Mouse (Mus musculus) neutrophil, adult 5-6 weeks (primary cell): ENCODE data around the gene Grik3. TPM values are rescaled to one million over a fixed set of nuclear protein-coding genes. Genes with fewer than 3 reads are reported as not detected.

Experiments
- ATAC-seq: fragments of 151-379, 151-347 bp; 2 replicates; pipeline ENCODE4 v1.8.0; 2017; ENCODE audit warnings: mild to moderate bottlenecking, moderate TSS enrichment; ENCODE audit not compliant: insufficient number of reproducible peaks, poor library complexity, low FRiP score, severe bottlenecking; ENCODE audit errors: extremely low read depth
- total RNA-seq: library from RNA; stranded (forward); fragments of 200-1000 nt; gene quantifications from 2 replicates; pipeline ENCODE4 v1.2.3, GENCODE M21; 2017

The Grik3 gene
- total RNA-seq, 1 experiment from 2014 or later, result not detected

- no peak for ATAC-seq
These were observed 45.5 kb downstream of the Grik3 start for GRCm38 (mm10) chr4:125535977-125536376.

GRCm38 (mm10) chr4:125538301-125538965 lies 47.9 kb downstream of the Grik3 start:
- no peak for ATAC-seq

- ATAC-seq, result no peak
These were observed 49.1 kb downstream of the Grik3 start for GRCm38 (mm10) chr4:125539617-125540016.

- ATAC-seq, result no peak
These were observed 52.7 kb downstream of the Grik3 start for GRCm38 (mm10) chr4:125543171-125543570.

- ATAC-seq, result no peak
These were observed 54.7 kb downstream of the Grik3 start for GRCm38 (mm10) chr4:125544947-125545767.

- no peak for ATAC-seq
These were observed 55.3 kb downstream of the Grik3 start for GRCm38 (mm10) chr4:125545768-125546220.

- ATAC-seq, result no peak
These were observed 57.7 kb downstream of the Grik3 start for GRCm38 (mm10) chr4:125548190-125548589.

- no peak for ATAC-seq
These were observed 63.3 kb downstream of the Grik3 start for GRCm38 (mm10) chr4:125553754-125554153.

- ATAC-seq, result no peak
These were observed 66.2 kb downstream of the Grik3 start for GRCm38 (mm10) chr4:125556405-125557308.

GRCm38 (mm10) chr4:125559564-125559963 lies 69.1 kb downstream of the Grik3 start:
- ATAC-seq, result no peak

GRCm38 (mm10) chr4:125560806-125561205 lies 70.3 kb downstream of the Grik3 start:
- ATAC-seq, result no peak

GRCm38 (mm10) chr4:125563579-125563978 lies 73.1 kb downstream of the Grik3 start:
- ATAC-seq, result no peak

GRCm38 (mm10) chr4:125564008-125564710 lies 73.7 kb downstream of the Grik3 start:
- ATAC-seq, result no peak

- no peak for ATAC-seq
These were observed 75.4 kb downstream of the Grik3 start for GRCm38 (mm10) chr4:125565711-125566439.

- ATAC-seq, result no peak
These were observed 77.7 kb downstream of the Grik3 start for GRCm38 (mm10) chr4:125568210-125568609.

GRCm38 (mm10) chr4:125571651-125572311 lies 81.3 kb downstream of the Grik3 start:
- ATAC-seq, result no peak

- no peak for ATAC-seq
These were observed 81.8 kb downstream of the Grik3 start for GRCm38 (mm10) chr4:125572312-125572663.

GRCm38 (mm10) chr4:125573000-125573399 lies 82.5 kb downstream of the Grik3 start:
- no peak for ATAC-seq
